Mouse (Mus musculus): ENCODE data around the gene Tcta. TPM values are rescaled to one million over a fixed set of nuclear protein-coding genes. Genes with fewer than 3 reads are reported as not detected.

Gene Tcta
- 28.2 and 30.3 TPM in 2 replicates for polyA plus RNA-seq (2016; fragmentation: Nextera tagmentation; extraction: Ambion mirVana)

- peaks cover 32% of the 10 kb centered on the region for H3K36me3 ChIP-seq
- peaks cover 23% of the 10 kb centered on the region for H3K4me1 ChIP-seq
- peak within 1 kb of the TSS; percentile 84 for H3K4me3 ChIP-seq
- no peaks in the 10 kb centered on the region for H3K27me3 ChIP-seq (ENCODE audit: insufficient read depth, poor library complexity, severe bottlenecking)
- peak; percentile 100 for DNase-seq (ENCODE audit: low spot score)
- H3K9me3 ChIP-seq = no peaks in the 10 kb centered on the region
- under 1% methylated on average over 81 of the region's 81 CpGs for WGBS
- peak within 1 kb of the TSS; percentile 98 for H3K27ac ChIP-seq
Measured at GRCm38 (mm10) chr9:108305629-108306520, at the start of gene Tcta, which contains the start of gene Rhoa. TSS of gene Tcta (minus strand) at chr9:108306160. TSS of gene Rhoa (plus strand) at chr9:108306129.

- DNase-seq (ENCODE audit: low spot score) = no peak
- H3K9me3 ChIP-seq = no peaks in the 10 kb centered on the region
- peaks cover 53% of the 10 kb centered on the region for H3K36me3 ChIP-seq
- no peak overlapping the region for H3K4me3 ChIP-seq
- peaks cover 14% of the 10 kb centered on the region; the same call in 1 of the 2 replicates for H3K4me1 ChIP-seq
- WGBS = 91% methylated on average over 4 of the region's 4 CpGs
- H3K27me3 ChIP-seq (ENCODE audit: insufficient read depth, poor library complexity, severe bottlenecking) = no peaks in the 10 kb centered on the region
- H3K27ac ChIP-seq = no peak overlapping the region
Measured at GRCm38 (mm10) chr9:108349727-108350126, 43.8 kb upstream of the Tcta start.

- Histone ChIP-seq H3K4me3 (peak overlapping the region; percentile 82), H3K27ac (peak overlapping the region; percentile 92), H3K27me3 (ENCODE audit: insufficient read depth, poor library complexity, severe bottlenecking) (no peaks in the 10 kb centered on the region), H3K4me1 (peaks cover 14% of the 10 kb centered on the region; the same call in 1 of the 2 replicates), H3K36me3 (peaks cover 38% of the 10 kb centered on the region), H3K9me3 (no peaks in the 10 kb centered on the region)
- WGBS = 8% methylated on average over 14 of the region's 14 CpGs
- DNase-seq (ENCODE audit: low spot score) = no peak
Measured at GRCm38 (mm10) chr9:108348290-108348680, 42.3 kb upstream of the Tcta start.

- peak within 1 kb of the TSS; percentile 92 for H3K27ac ChIP-seq
- H3K4me3 ChIP-seq = peak within 1 kb of the TSS; percentile 82
- peak; percentile 96 for DNase-seq (ENCODE audit: low spot score)
- no peaks in the 10 kb centered on the region for H3K27me3 ChIP-seq (ENCODE audit: insufficient read depth, poor library complexity, severe bottlenecking)
- peaks cover 14% of the 10 kb centered on the region; the same call in 1 of the 2 replicates for H3K4me1 ChIP-seq
- no peaks in the 10 kb centered on the region for H3K9me3 ChIP-seq
- WGBS = under 1% methylated on average over 75 of the region's 75 CpGs
- peaks cover 32% of the 10 kb centered on the region for H3K36me3 ChIP-seq
Measured at GRCm38 (mm10) chr9:108347540-108348289, 41.8 kb upstream of the Tcta start, which contains the start of gene Usp4. TSS of gene Usp4 (plus strand) at chr9:108347853.

GRCm38 (mm10) chr9:108347024-108347423 lies 41.1 kb upstream of the Tcta start:
- WGBS = 8% methylated on average over 11 of the region's 11 CpGs
- Histone ChIP-seq H3K36me3 (peaks cover 25% of the 10 kb centered on the region), H3K9me3 (no peaks in the 10 kb centered on the region)

GRCm38 (mm10) chr9:108344471-108344870 lies 38.5 kb upstream of the Tcta start:
- 75% methylated on average over 4 of the region's 4 CpGs for WGBS
- H3K27me3 ChIP-seq (ENCODE audit: insufficient read depth, poor library complexity, severe bottlenecking) = no peaks in the 10 kb centered on the region
- H3K4me1 ChIP-seq = peaks cover 42% of the 10 kb centered on the region
- H3K36me3 ChIP-seq = peaks cover 4% of the 10 kb centered on the region; the same call in 1 of the 2 replicates
- H3K9me3 ChIP-seq = no peaks in the 10 kb centered on the region
- no peak overlapping the region for H3K4me3 ChIP-seq
- DNase-seq (ENCODE audit: low spot score) = no peak
- H3K27ac ChIP-seq = peak overlapping the region; percentile 17; the same call in 1 of the 2 replicates

More at GRCm38 (mm10) chr9:108347024-108347423, 41.1 kb upstream of the Tcta start:
- peak overlapping the region; percentile 82 for H3K4me3 ChIP-seq
- H3K4me1 ChIP-seq = peaks cover 19% of the 10 kb centered on the region
- peak overlapping the region; percentile 92 for H3K27ac ChIP-seq
- no peak for DNase-seq (ENCODE audit: low spot score)
- no peaks in the 10 kb centered on the region for H3K27me3 ChIP-seq (ENCODE audit: insufficient read depth, poor library complexity, severe bottlenecking)

- H3K27me3 ChIP-seq (ENCODE audit: insufficient read depth, poor library complexity, severe bottlenecking) = no peaks in the 10 kb centered on the region
- H3K36me3 ChIP-seq = peaks cover 4% of the 10 kb centered on the region; the same call in 1 of the 2 replicates
- 93% methylated on average over 1 of the region's 1 CpGs for WGBS
- H3K4me3 ChIP-seq = no peak overlapping the region
- DNase-seq (ENCODE audit: low spot score) = no peak
- peaks cover 38% of the 10 kb centered on the region for H3K4me1 ChIP-seq
- H3K27ac ChIP-seq = 0 out of 2 replicates have a peak overlapping the region, but pooled peaks have one; percentile 17
- H3K9me3 ChIP-seq = no peaks in the 10 kb centered on the region
Measured at GRCm38 (mm10) chr9:108343835-108344234, 37.9 kb upstream of the Tcta start.

- H3K4me1 ChIP-seq = peaks cover 38% of the 10 kb centered on the region
- H3K36me3 ChIP-seq = peaks cover 4% of the 10 kb centered on the region; the same call in 1 of the 2 replicates
- no peaks in the 10 kb centered on the region for H3K27me3 ChIP-seq (ENCODE audit: insufficient read depth, poor library complexity, severe bottlenecking)
- H3K4me3 ChIP-seq = no peak overlapping the region
- WGBS = 89% methylated on average over 3 of the region's 3 CpGs
- H3K9me3 ChIP-seq = no peaks in the 10 kb centered on the region
- no peak for DNase-seq (ENCODE audit: low spot score)
- peak overlapping the region; percentile 70; the same call in 1 of the 2 replicates for H3K27ac ChIP-seq
Measured at GRCm38 (mm10) chr9:108343331-108343730, 37.4 kb upstream of the Tcta start.

- Histone ChIP-seq H3K27ac (peak overlapping the region; percentile 70), H3K9me3 (no peaks in the 10 kb centered on the region), H3K27me3 (ENCODE audit: insufficient read depth, poor library complexity, severe bottlenecking) (no peaks in the 10 kb centered on the region), H3K4me3 (no peak overlapping the region), H3K36me3 (peaks cover 8% of the 10 kb centered on the region), H3K4me1 (peaks cover 44% of the 10 kb centered on the region)
- 47% methylated on average over 5 of the region's 5 CpGs for WGBS
- no peak for DNase-seq (ENCODE audit: low spot score)
Measured at GRCm38 (mm10) chr9:108342301-108342831, 36.4 kb upstream of the Tcta start.

- Histone ChIP-seq H3K36me3 (peaks cover 8% of the 10 kb centered on the region), H3K9me3 (no peaks in the 10 kb centered on the region), H3K27me3 (ENCODE audit: insufficient read depth, poor library complexity, severe bottlenecking) (no peaks in the 10 kb centered on the region), H3K27ac (peak overlapping the region; percentile 70; the same call in 1 of the 2 replicates), H3K4me3 (no peak overlapping the region), H3K4me1 (peaks cover 43% of the 10 kb centered on the region)
- DNase-seq (ENCODE audit: low spot score) = no peak
Measured at GRCm38 (mm10) chr9:108341801-108342200, 35.8 kb upstream of the Tcta start.

GRCm38 (mm10) chr9:108341139-108341475 lies 35.1 kb upstream of the Tcta start:
- H3K9me3 ChIP-seq = no peaks in the 10 kb centered on the region
- no peak for DNase-seq (ENCODE audit: low spot score)
- peak overlapping the region; percentile 70; the same call in 1 of the 2 replicates for H3K27ac ChIP-seq
- H3K36me3 ChIP-seq = peaks cover 11% of the 10 kb centered on the region
- H3K4me1 ChIP-seq = peaks cover 40% of the 10 kb centered on the region
- 87% methylated on average over 5 of the region's 5 CpGs for WGBS
- peak overlapping the region; percentile 20; the same call in 1 of the 2 replicates for H3K4me3 ChIP-seq
- H3K27me3 ChIP-seq (ENCODE audit: insufficient read depth, poor library complexity, severe bottlenecking) = no peaks in the 10 kb centered on the region

All from heart, embryonic 10.5 days (tissue).